Mouse (Mus musculus) embryo, embryonic 10 days (tissue): Measurements from ENCODE around the gene Hnrnpk.
"Not testable (repeated sequence)": the region's sequence is repeated elsewhere in the genome, so short reads cannot be mapped to it uniquely, and the experiment has no call there.

ENCODE experiments used
- DNase-seq: peaks from one replicate; pipeline ENCODE4 v3.0.0-alpha.2; 2015; ENCODE audit warnings: low spot score

The Hnrnpk gene

GRCm38 (mm10) chr13:58388379-58388778, 14.8 kb downstream of the Hnrnpk start:
- no peak for DNase-seq

- DNase-seq: peak; percentile 86
Observed at GRCm38 (mm10) chr13:58387948-58388347, 15.2 kb downstream of the Hnrnpk start.

- DNase-seq: no peak
Observed at GRCm38 (mm10) chr13:58385547-58385920, 17.6 kb downstream of the Hnrnpk start.

GRCm38 (mm10) chr13:58384779-58385546, 18.2 kb downstream of the Hnrnpk start, which contains the start of gene 2210016F16Rik:
Gene 2210016F16Rik, minus strand, starts transcription at chr13:58385225.
- DNase-seq: peak; percentile 72

DNA sequence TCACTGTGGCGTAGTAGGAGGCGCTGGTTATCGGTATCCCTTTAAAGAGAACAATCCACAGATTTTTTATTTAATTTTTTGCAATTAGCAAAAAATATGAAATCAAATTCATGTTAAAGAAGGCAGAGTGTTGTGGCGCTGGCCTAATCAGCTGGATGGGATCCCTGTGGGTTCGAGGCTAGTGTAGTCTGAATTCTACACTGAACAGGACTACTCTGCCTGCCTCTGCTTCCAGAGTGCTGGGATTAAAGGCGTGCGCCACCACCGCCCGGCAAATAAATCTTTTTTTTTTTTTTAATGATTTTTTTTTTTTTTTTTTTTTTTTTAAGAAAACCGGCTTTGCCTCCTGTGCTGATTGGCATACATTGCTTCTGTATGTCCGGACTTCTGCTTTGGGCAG, 18.8 kb downstream of the Hnrnpk start:
- DNase-seq: no peak

DNA sequence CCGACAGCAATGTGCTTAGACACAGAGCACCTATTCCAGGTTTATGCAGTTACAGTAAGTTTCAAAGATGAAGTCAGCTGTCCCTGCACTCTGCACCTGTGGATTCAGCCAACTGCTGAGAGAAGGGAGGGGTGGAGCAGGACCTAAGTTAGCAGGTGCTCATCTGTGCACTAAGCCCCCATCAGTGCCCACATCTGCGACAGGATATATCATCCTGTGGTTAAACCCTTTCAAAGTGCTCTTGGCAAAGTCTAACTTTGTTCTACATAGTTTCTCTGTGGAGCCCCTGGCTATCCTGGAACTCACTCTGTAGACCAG, 30.0 kb downstream of the Hnrnpk start:
- DNase-seq: no peak

DNA sequence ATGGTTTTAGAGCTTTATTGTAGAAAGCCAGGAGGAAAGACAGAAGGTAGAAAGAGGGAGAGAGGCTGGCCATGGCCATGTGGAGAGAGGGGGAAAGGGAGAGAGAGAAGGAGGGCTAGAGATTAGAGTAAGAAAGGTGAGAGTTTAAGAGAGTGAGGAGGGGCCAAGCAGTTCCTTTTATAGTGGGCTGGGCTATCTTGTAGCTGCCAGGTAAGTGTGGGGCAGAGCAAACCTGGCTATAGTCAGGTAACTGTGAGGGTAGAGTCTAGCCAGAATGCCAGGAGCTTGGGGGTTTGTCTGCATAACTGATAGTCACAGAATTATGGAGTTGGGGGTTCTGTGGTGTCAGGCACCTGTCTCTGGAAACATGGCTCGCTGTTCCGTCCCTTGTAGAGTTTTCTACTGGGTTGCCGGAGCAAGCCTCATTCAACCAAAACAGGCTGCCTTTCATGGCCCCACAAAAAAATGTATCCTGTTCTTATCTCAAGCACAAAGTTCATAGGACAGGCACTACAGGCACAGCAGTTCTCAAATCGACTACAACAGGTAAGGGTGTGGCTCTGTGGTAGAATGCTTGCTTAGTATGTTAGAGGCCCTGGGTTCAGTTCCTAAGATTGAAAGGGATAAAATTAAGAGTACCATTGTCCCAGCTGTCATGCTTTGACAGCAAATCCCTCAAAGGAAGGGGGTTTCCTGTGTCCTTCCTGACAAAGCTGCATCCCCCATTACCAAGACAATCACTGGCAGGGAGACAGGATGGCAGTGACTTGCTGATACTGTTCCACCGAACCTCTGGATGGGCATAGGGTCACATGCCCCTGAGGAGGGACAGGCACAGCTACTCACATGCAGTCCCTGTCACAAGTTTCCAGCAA, 30.6 kb downstream of the Hnrnpk start:
- DNase-seq: no peak

DNA sequence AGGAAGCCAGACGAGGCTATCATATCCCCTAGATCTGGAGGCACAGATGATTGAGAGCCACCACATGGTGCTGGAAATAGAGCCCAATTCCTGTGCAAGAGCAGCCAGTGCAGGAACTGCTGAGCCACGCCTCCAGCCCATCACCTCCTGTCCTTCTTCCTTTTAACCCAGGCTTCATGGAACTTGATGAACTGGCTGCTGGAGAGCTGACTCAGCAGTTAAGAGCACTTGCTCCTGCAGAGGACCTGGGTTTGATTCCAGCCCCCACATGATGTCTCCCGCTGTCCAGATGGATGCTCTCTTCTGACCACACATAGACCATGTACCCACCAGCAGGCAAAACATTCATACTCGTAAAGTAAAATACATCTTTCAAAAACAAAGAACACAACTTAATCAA, 34.3 kb downstream of the Hnrnpk start:
- DNase-seq: no peak

DNA sequence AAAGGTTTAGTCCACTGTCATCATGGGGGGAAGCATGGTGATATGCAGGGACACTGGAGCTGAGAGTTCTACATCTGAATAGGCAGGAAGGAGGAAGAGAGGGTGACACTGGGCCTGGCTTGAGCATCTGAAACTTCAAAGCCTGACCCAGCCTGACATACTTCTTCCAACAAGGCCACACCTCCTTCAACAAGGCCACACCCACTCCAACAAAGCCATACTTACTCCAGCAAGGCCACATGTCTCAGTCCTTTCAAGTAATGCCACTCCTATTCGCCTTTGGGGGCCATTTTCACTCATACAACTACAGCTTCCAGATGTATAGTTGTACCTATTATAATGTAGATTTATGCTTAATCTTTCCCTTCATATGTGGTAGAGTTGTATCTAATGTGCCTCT, 35.5 kb downstream of the Hnrnpk start:
- DNase-seq: no peak

- no peak for DNase-seq
Observed at GRCm38 (mm10) chr13:58366373-58366772, 36.8 kb downstream of the Hnrnpk start.

GRCm38 (mm10) chr13:58365179-58365578, 38.0 kb downstream of the Hnrnpk start:
- not testable (repeated sequence) for DNase-seq

DNA sequence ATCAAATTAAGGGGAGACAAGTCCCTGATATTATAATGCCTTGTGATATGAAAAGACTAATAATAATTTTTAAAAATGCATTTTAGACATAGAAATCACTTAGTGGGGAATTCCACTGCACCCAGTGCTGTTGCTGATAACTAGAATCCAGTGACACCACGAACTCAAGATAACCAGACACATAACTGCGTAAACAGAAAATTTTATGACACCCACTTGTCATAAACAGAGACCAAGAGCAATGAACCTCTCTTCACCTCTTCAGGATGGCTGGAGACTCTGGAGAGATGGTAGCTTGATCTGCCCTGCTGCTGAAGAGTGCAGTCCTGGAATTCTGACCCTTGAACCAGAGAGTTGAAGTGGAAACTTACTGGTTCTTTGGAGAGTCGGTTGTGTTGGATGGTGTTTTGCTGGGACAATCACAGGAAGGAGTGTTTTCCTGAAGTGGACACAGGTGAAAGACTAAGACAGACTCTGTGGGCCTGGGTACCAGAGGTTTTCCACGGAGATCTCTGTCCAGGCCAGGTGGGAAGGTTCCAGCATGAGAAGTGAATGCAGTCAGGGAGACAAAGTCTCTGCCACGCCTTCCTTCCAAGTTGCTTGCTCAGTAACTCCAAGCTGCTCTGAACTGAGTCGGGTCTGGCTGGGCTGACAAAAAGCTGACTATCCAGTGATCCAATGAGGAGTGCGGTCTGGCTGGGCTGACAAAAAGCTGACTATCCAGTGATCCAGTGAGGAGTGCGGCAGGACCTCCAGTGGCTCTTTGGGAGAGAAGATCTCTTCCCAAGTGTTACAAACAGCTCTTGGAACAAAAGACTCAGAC, 38.6 kb downstream of the Hnrnpk start:
- no peak for DNase-seq

DNA sequence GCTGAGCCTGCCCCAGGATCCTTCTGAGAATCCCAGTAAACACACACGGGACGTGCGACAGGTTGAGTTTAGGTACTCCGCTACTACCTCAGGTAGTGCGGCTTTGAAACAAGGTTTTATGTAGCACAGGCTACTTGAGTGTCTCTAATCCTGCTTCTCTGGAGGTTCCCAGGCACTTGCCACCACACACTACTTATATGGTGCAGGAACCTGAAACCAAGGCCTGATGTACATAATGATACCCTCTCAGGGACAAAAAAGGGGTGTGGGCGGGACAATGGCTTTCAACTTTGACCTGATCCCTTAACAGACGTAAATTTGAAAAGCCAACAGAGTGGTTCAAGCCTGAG, 43.9 kb downstream of the Hnrnpk start:
- DNase-seq: no peak

DNA sequence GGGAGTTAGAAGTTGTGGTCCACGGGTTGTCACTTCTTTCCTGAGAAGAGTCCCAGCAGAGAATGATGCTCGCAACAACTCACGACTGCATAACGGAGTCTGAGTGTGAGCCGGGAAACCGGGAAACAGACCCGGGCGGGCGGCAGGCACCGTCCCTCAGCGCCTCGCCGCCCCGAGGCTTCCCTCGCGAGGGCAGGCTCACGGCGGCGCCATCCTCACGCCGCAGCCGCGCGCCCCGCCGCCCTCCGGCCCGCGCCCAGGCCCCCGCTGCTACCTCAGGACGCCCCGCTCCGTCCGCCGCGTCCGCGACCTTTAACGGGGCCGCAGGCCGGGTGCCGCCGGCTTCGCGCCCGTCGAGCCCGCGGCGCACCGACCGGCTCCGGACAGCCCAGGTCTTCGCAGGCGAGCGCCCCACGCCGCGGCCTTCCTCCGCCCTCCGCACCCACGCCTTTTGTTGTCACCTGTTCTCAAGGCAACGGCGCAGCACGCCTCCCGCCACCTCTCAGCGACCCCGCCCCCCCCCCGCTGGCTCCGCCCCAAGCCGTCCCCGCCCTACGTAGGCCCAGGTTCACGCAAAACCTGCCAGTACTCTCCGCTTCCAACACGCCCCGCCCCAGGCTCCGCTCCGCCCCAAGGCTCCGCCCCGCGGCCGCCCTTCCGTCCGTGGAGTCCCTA, 44.4 kb downstream of the Hnrnpk start, which contains the start of gene Kif27:
Gene Kif27, minus strand, starts transcription at position 494 of the 675 bp plus-strand sequence.
- DNase-seq: peak; percentile 89

- no peak for DNase-seq
Observed at GRCm38 (mm10) chr13:58352996-58353395, 50.1 kb downstream of the Hnrnpk start.

GRCm38 (mm10) chr13:58350606-58351005, 52.5 kb downstream of the Hnrnpk start:
- DNase-seq: peak; percentile 40

GRCm38 (mm10) chr13:58344505-58344904, 58.6 kb downstream of the Hnrnpk start:
- no peak for DNase-seq
